Mouse (Mus musculus) erythroblast, adult 5-6 weeks (primary cell): ENCODE measurements around the gene Gtf3c2. TPM values are rescaled to one million over a fixed set of nuclear protein-coding genes. Genes with fewer than 3 reads are reported as not detected.

Source experiments
- ATAC-seq: replicated peaks from 2 replicates; pipeline ENCODE4 v1.8.0; 2016; ENCODE audit warnings: moderate number of reproducible peaks, mild to moderate bottlenecking, moderate TSS enrichment, inconsistent platforms; ENCODE audit not compliant: poor library complexity, low FRiP score, severe bottlenecking
- total RNA-seq, 2 experiments: library from RNA; stranded (forward) in 1 of 2; stranded (reverse) in 1 of 2; fragments of 150-400 nt in 1 of 2; fragments of 200-764, 138-1000 nt in 1 of 2; gene quantifications; 2 replicates each; pipeline versions ENCODE4 v1.2.3 to v1.2.4; 2015 to 2017; ENCODE audit warnings: low replicate concordance in 2 of 2

Gtf3c2 gene
- total RNA-seq, 2 experiments from 2014 or later: 30.7 to 32.5 TPM

- peak; percentile 10; the same call in 1 of the 2 replicates for ATAC-seq
Measured at GRCm38 (mm10) chr5:31153516-31154151, 26.3 kb downstream of the Gtf3c2 start.

GRCm38 (mm10) chr5:31151746-31152145, 28.2 kb downstream of the Gtf3c2 start:
- ATAC-seq: no peak

- no peak for ATAC-seq
Measured at GRCm38 (mm10) chr5:31149781-31150180, 30.2 kb downstream of the Gtf3c2 start.

GRCm38 (mm10) chr5:31138968-31139425, 40.9 kb downstream of the Gtf3c2 start:
- ATAC-seq: no peak

GRCm38 (mm10) chr5:31138241-31138967, 41.5 kb downstream of the Gtf3c2 start, which contains the start of gene Ucn:
Gene Ucn (minus strand): TSS chr5:31138829.
- ATAC-seq: no peak

- no peak for ATAC-seq
Measured at GRCm38 (mm10) chr5:31137658-31138057, 42.3 kb downstream of the Gtf3c2 start.

GRCm38 (mm10) chr5:31136730-31137424, 43.1 kb downstream of the Gtf3c2 start:
- no peak for ATAC-seq

- ATAC-seq: no peak
Measured at GRCm38 (mm10) chr5:31126050-31126449, 53.9 kb downstream of the Gtf3c2 start.

- ATAC-seq: no peak
Measured at GRCm38 (mm10) chr5:31123481-31123880, 56.5 kb downstream of the Gtf3c2 start.

GRCm38 (mm10) chr5:31121111-31121510, 58.8 kb downstream of the Gtf3c2 start:
- ATAC-seq: no peak

GRCm38 (mm10) chr5:31116912-31117311, 63.0 kb downstream of the Gtf3c2 start:
- no peak for ATAC-seq

GRCm38 (mm10) chr5:31116354-31116753, 63.6 kb downstream of the Gtf3c2 start, which contains the start of gene Trim54:
Gene Trim54 (plus strand): TSS chr5:31116712.
- no peak for ATAC-seq

- no peak for ATAC-seq
Measured at GRCm38 (mm10) chr5:31110781-31111180, 69.2 kb downstream of the Gtf3c2 start.

- ATAC-seq: no peak
Measured at GRCm38 (mm10) chr5:31108000-31108490, 71.9 kb downstream of the Gtf3c2 start, which contains the start of gene Slc30a3. Gene Slc30a3 (minus strand): TSS chr5:31108237.

Other genes with a start within 250 kb of the Gtf3c2 start
- gene Cgref1, start 234.6 kb downstream of the Gtf3c2 start, total RNA-seq (2015; ENCODE audit: low replicate concordance): not detected in 2 replicates
- not detected in 2 replicates for gene Cgref1, start 234.6 kb downstream of the Gtf3c2 start, total RNA-seq (2017; ENCODE audit: low replicate concordance)
- gene Preb, start 219.8 kb downstream of the Gtf3c2 start, total RNA-seq (2015; ENCODE audit: low replicate concordance): 12.7 and 21.9 TPM in 2 replicates
- gene Preb, start 219.8 kb downstream of the Gtf3c2 start, total RNA-seq (2017; ENCODE audit: low replicate concordance): 10.6 and 27.0 TPM in 2 replicates
- gene Tcf23, start 211.5 kb downstream of the Gtf3c2 start, total RNA-seq (2015; ENCODE audit: low replicate concordance): not detected in 2 replicates
- not detected in 2 replicates for gene Tcf23, start 211.5 kb downstream of the Gtf3c2 start, total RNA-seq (2017; ENCODE audit: low replicate concordance)
- 21.3 and 40.5 TPM in 2 replicates for gene Atraid, start 131.8 kb downstream of the Gtf3c2 start, total RNA-seq (2015; ENCODE audit: low replicate concordance)
- 22.3 and 26.8 TPM in 2 replicates for gene Atraid, start 131.8 kb downstream of the Gtf3c2 start, total RNA-seq (2017; ENCODE audit: low replicate concordance)
- 0.42 TPM in 1 of 2 replicates, not detected in the other for gene Slc5a6, start 131.2 kb downstream of the Gtf3c2 start, total RNA-seq (2015; ENCODE audit: low replicate concordance)
- gene Slc5a6, start 131.2 kb downstream of the Gtf3c2 start, total RNA-seq (2017; ENCODE audit: low replicate concordance): 0.98 TPM in 1 of 2 replicates, not detected in the other
- 6.5 and 16.3 TPM in 2 replicates for gene Cad, start 125.4 kb downstream of the Gtf3c2 start, total RNA-seq (2015; ENCODE audit: low replicate concordance)
- 6.7 and 10.6 TPM in 2 replicates for gene Cad, start 125.4 kb downstream of the Gtf3c2 start, total RNA-seq (2017; ENCODE audit: low replicate concordance)
- gene Dnajc5g, start 73.9 kb downstream of the Gtf3c2 start, total RNA-seq (2015; ENCODE audit: low replicate concordance): not detected in 2 replicates
- 0.70 TPM in 1 of 2 replicates, not detected in the other for gene Dnajc5g, start 73.9 kb downstream of the Gtf3c2 start, total RNA-seq (2017; ENCODE audit: low replicate concordance)
- gene Slc30a3, start 71.9 kb downstream of the Gtf3c2 start, total RNA-seq (2015; ENCODE audit: low replicate concordance): not detected in 2 replicates
- not detected in 2 replicates for gene Slc30a3, start 71.9 kb downstream of the Gtf3c2 start, total RNA-seq (2017; ENCODE audit: low replicate concordance)
- gene Trim54, start 63.4 kb downstream of the Gtf3c2 start, total RNA-seq (2015; ENCODE audit: low replicate concordance): not detected in 2 replicates
- gene Trim54, start 63.4 kb downstream of the Gtf3c2 start, total RNA-seq (2017; ENCODE audit: low replicate concordance): not detected in 2 replicates
- gene Ucn, start 41.3 kb downstream of the Gtf3c2 start, total RNA-seq (2015; ENCODE audit: low replicate concordance): not detected in 2 replicates
- gene Ucn, start 41.3 kb downstream of the Gtf3c2 start, total RNA-seq (2017; ENCODE audit: low replicate concordance): not detected in 2 replicates
- gene Mpv17, start 25.9 kb downstream of the Gtf3c2 start, total RNA-seq (2015; ENCODE audit: low replicate concordance): 9.4 and 11.1 TPM in 2 replicates
- 10.7 and 12.7 TPM in 2 replicates for gene Mpv17, start 25.9 kb downstream of the Gtf3c2 start, total RNA-seq (2017; ENCODE audit: low replicate concordance)
- not detected in 2 replicates for gene Gm29609, start 233 bp downstream of the Gtf3c2 start, total RNA-seq (2015; ENCODE audit: low replicate concordance)
- gene Gm29609, start 233 bp downstream of the Gtf3c2 start, total RNA-seq (2017; ENCODE audit: low replicate concordance): not detected in 2 replicates
- 2.9 and 17.1 TPM in 2 replicates for gene Snx17, start 13.1 kb upstream of the Gtf3c2 start, total RNA-seq (2015; ENCODE audit: low replicate concordance)
- gene Snx17, start 13.1 kb upstream of the Gtf3c2 start, total RNA-seq (2017; ENCODE audit: low replicate concordance): 12.3 and 15.8 TPM in 2 replicates
- gene Eif2b4, start 13.3 kb upstream of the Gtf3c2 start, total RNA-seq (2015; ENCODE audit: low replicate concordance): 9.8 and 42.1 TPM in 2 replicates
- 13.5 and 18.7 TPM in 2 replicates for gene Eif2b4, start 13.3 kb upstream of the Gtf3c2 start, total RNA-seq (2017; ENCODE audit: low replicate concordance)
- gene Zfp513, start 22.2 kb upstream of the Gtf3c2 start, total RNA-seq (2015; ENCODE audit: low replicate concordance): 2.3 and 4.8 TPM in 2 replicates
- gene Zfp513, start 22.2 kb upstream of the Gtf3c2 start, total RNA-seq (2017; ENCODE audit: low replicate concordance): 5.5 and 5.9 TPM in 2 replicates
- 35.4 and 46.4 TPM in 2 replicates for gene Ppm1g, start 40.5 kb upstream of the Gtf3c2 start, total RNA-seq (2015; ENCODE audit: low replicate concordance)
- gene Ppm1g, start 40.5 kb upstream of the Gtf3c2 start, total RNA-seq (2017; ENCODE audit: low replicate concordance): 67.5 and 132 TPM in 2 replicates
- gene Nrbp1, start 60.7 kb upstream of the Gtf3c2 start, total RNA-seq (2015; ENCODE audit: low replicate concordance): 20.1 and 31.5 TPM in 2 replicates
- gene Nrbp1, start 60.7 kb upstream of the Gtf3c2 start, total RNA-seq (2017; ENCODE audit: low replicate concordance): 23.0 and 28.1 TPM in 2 replicates
- gene Gm9970, start 61.1 kb upstream of the Gtf3c2 start, total RNA-seq (2015; ENCODE audit: low replicate concordance): not detected in 2 replicates
- not detected in 2 replicates for gene Gm9970, start 61.1 kb upstream of the Gtf3c2 start, total RNA-seq (2017; ENCODE audit: low replicate concordance)
- gene Krtcap3, start 71.5 kb upstream of the Gtf3c2 start, total RNA-seq (2015; ENCODE audit: low replicate concordance): 1.5 TPM in 1 of 2 replicates, not detected in the other
- 4.0 and 4.6 TPM in 2 replicates for gene Krtcap3, start 71.5 kb upstream of the Gtf3c2 start, total RNA-seq (2017; ENCODE audit: low replicate concordance)
- gene Ift172, start 111.0 kb upstream of the Gtf3c2 start, total RNA-seq (2015; ENCODE audit: low replicate concordance): 0.58 and 3.1 TPM in 2 replicates
- gene Ift172, start 111.0 kb upstream of the Gtf3c2 start, total RNA-seq (2017; ENCODE audit: low replicate concordance): 5.6 and 7.9 TPM in 2 replicates
- not detected in 2 replicates for gene Fndc4, start 115.9 kb upstream of the Gtf3c2 start, total RNA-seq (2015; ENCODE audit: low replicate concordance)
- 0.34 TPM in 1 of 2 replicates, not detected in the other for gene Fndc4, start 115.9 kb upstream of the Gtf3c2 start, total RNA-seq (2017; ENCODE audit: low replicate concordance)
- not detected in 2 replicates for gene Gckr, start 117.3 kb upstream of the Gtf3c2 start, total RNA-seq (2015; ENCODE audit: low replicate concordance)
- not detected in 2 replicates for gene Gckr, start 117.3 kb upstream of the Gtf3c2 start, total RNA-seq (2017; ENCODE audit: low replicate concordance)